Mouse (Mus musculus) cerebellum, postnatal 36 days (tissue): ENCODE results near the gene Ddi2.

ENCODE experiments used
- DNase-seq, 2 experiments: peaks; one replicate each; pipeline ENCODE4 v3.0.0; 2021 to 2022; ENCODE audit warnings: mixed read lengths in 2 of 2

Gene Ddi2

DNA sequence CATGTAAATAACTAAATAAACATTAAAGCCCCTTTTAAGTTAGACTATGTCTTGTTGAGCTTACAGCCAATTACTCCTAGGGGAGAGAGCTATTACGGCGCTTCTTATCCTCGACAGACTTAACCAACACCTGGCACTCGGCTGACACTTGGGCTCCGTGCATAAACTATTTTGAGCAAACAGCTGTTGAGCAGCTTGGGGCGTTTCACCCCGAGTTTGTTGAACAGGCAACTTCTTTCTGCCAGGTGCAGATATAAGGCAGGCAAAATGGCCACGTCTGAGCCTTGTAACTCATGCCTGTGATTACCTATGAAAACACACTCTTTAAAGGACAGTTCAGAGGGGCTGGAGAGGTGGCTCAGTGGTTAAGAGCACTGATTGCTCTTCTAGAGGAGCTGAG lies 14.8 kb upstream of the Ddi2 start:
- no peak for DNase-seq

DNA sequence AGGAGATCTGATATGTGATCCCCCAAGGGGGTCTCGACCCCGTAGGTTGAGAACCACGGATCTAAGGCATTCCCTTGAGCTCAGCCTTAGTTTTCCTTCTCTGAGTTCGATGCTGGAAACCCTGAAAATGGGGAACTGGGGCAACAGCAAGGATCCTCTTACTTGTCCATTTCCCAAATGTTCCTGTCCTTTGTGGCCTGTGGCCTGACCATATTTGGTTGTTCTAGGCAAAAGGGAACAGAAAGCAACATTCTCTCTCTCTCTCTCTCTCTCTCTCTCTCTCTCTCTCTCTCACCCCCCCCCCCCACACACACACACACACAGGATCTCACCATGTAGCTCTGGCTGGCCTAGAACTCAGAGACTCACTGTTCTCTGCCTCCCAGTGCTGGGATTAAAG lies 13.6 kb upstream of the Ddi2 start:
- no peak for DNase-seq

DNA sequence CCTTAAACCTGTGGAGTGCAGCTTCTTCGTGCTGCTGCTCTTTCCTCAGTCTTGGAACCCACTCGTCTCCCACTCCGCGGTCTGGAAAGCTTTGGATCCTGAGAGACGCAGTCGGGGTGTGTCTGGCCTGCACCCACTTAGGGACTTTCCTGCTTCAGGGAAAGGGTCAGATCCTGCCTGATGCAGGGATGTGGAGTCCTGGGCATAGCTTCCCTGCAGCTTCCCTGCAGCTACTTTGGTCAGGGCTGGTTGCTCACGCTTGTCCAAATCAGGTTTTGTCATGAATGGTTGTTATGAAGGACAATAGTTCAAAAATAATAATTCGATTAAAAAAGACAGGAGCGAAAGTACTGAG lies 12.0 kb upstream of the Ddi2 start:
- DNase-seq, result no peak

DNA sequence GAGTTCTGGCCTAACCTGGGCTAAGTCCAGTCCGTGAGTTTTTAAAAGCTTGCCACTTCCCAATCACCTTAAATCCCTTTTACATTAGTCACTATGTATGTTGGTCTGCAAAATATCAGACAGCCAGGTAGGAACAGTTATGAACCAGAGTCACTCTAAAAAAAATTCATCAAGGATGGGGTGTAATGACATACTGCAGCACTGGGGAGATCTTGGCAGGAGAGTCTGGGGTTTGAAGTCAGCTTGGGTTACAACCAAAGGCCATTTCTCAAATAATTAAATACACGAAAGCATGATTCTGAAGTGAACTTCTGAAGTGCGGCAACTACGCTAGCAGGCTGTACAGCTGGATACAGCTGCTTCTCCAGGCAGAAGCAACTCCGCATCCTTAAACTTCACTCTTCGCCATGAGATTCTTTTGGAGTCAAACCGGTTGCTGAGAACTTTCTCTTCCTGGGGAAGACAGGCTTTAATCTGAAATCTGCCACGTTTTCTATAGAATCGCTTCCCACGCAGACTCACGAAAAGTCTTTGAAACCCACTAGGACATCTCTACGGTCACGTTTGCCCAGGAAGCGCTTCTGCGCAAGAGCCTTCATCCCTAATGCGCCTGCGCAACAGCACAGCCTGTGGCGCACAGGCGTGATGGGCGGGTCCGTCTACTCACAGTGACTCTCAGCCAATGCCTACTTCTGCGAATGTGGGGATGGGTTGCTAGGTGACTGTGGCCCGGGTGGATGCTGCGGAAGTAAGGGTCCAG lies 11.4 kb upstream of the Ddi2 start:
- DNase-seq, result peak; percentile 91

DNA sequence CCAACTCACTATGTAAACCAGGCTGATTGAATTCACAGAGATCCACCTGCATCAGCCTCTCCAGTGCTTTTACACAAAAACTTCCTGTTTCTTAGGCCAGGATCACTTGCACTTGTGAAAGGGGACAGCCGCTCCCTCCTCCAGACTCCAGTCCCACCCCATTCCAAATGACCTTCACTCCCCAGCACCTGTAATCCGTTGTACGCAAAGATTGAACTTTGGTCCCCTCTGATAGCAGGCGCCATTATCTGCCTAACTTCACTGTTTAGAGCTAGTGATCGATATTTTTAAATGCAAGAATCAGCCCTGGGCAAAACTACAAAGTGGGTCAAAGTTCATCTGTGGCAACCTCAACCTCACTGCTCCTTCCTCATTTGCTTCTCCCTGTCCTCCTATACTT lies 8.5 kb upstream of the Ddi2 start:
- DNase-seq, result no peak

- DNase-seq, result no peak
Observed at GRCm38 (mm10) chr4:141730401-141730800, 7.2 kb upstream of the Ddi2 start.

DNA sequence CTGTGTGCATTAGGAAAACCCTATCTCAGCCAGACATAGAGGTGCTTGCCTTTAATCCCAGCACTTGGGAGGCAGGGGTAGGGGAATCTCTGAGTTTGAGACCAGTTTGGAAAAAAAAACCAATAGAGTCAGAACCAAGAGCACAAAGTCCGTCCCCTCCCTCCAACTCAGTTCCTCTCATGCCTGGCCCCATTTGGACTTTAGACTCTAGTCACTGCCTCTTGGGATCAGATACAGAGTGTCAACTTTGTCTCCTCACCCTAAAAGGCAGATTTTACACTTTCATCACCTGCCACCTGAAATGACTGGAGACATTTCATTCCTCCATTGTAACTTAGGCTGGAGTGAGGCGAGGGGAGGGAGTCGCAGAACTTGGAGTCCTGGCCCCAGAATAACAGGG lies 6.0 kb upstream of the Ddi2 start:
- no peak for DNase-seq

GRCm38 (mm10) chr4:141725738-141726137 lies 2.5 kb upstream of the Ddi2 start:
- DNase-seq, result no peak

DNA sequence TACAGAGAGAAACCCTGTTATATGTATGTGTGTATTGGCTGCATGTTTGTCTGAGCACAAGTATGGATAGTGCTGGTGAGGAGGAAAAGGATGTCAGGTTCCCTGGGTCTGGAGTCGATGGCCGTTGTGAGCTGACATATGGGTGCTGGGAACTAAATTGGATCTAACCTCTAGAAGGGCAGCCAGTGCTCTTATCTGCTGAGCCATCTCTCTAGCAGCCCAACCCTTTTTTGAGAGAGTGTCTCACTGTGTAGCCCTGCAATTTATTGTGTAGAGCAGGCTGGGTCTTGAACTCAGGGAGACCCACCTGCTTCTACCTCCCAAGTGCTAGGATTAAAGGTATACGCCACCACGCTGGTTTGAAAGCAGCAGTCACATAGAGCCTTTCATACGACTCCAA lies 2.1 kb upstream of the Ddi2 start:
- DNase-seq, result no peak

DNA sequence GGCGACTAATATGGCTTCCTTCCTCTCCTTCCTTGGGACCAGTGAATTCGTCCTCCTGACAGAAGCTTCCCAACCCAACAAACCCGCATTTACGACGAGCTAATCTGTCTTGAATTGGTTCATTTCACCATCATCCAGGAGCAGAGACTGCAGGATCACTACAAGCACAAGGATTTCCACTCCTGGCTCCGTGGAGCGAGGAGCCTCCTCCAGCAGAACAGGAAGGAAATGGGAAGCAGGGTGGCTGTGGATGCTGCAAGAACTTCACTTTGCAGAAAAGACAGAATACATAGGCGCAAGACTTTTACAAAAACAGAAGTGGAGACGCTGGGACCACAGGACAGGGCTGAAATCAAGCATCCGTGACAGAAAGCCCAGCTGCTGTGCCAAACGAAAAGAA lies 1.4 kb upstream of the Ddi2 start:
- DNase-seq, result no peak

GRCm38 (mm10) chr4:141723673-141724068 lies 452 bp upstream of the Ddi2 start:
- no peak for DNase-seq

DNA sequence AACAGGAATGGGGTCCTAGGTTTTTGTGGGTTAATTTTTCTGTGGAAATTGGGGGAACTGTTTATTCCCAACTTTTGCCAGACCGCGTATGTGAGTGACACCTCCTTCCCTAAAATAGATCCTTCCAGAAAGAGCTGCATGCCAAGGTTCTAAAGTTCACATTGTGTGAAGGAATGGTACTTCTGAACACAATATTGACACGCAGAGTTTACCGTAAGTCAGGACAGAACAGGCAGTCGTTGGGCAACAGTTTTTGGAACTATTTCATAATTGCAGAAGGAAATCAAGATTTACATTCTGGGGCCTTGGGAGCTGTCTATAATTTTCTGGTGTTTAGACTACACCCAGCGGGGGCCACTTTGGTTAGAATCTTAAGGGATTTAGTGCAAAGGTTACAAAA lies 1.3 kb downstream of the Ddi2 start:
- DNase-seq, result no peak

DNA sequence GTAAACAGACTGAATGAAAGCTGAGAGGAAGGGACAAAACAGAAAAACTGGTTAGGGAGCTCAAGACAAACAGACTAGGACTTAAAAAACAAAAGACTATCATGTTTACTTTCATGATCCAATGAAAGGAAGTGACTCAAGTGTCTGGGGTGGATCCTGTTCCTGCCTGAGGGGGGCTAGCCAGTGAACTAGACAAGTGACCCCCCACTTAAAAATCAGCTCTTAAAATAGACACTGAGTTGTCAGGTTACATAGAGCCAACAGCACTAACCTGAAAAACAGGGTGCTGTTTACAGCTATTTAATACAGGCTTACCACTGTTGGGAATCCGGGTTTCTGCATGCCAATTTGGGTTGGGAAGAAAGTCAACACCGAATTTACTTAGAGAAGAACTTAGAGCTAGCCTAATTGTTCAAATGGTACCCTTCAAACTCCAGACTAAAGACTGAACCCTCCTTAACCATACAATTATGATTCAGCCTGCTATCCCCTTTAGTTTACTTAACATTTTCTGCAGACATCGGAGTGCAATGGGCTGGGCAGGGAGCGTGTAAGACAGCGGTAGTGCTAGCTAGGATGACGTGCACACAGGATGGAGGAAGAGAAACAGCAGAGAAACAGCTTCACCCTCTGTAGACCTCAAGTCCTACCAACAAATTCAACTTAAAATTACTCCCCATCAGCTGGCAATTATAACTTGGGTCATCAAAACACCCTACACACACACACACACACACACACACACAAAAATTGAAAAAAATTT lies 2.3 kb downstream of the Ddi2 start:
- DNase-seq, result no peak

GRCm38 (mm10) chr4:141719304-141719703 lies 3.9 kb downstream of the Ddi2 start:
- DNase-seq, result no peak

DNA sequence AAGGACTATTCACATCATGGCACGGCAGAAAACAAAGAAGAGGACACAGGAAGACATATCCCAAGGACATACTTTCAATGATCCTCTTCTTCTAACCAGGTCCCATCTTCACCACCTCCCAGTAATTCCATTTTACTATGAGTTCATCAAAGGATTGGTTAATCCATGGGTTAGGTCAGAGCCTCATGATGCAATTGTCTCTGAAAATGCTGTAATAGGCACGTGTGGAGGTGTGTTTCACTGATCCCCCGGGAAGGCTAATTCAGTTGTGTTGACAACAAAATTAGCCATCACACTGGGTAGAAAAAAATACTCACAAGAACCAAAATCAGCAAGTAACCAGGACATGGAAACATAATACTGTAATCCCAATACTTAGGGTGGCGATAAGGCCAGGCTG lies 5.6 kb downstream of the Ddi2 start:
- no peak for DNase-seq

GRCm38 (mm10) chr4:141715027-141715426 lies 8.2 kb downstream of the Ddi2 start:
- no peak for DNase-seq

GRCm38 (mm10) chr4:141713598-141714142 lies 9.5 kb downstream of the Ddi2 start:
- no peak for DNase-seq

DNA sequence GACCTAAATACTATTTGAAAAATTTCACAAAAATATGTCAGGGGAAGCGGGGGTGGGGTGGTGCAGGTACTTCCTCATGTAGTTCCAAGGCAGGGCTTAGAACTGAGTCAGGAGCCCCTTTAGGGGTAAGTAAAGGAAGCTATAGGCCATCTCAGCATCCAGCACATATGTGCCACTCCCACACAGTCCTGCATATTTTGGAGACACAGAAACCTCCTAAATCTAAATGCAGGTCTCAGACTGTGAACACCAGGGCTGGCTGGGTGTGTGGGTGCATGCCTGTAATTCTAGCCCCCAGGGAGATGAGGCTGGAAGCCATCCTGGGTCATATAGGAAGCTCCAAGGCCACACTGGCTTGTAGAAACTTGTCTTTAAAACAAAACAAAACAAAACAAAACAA lies 12.0 kb downstream of the Ddi2 start:
- no peak for DNase-seq

GRCm38 (mm10) chr4:141708971-141709370 lies 14.2 kb downstream of the Ddi2 start:
- no peak for DNase-seq

GRCm38 (mm10) chr4:141708005-141708404 lies 15.2 kb downstream of the Ddi2 start:
- no peak for DNase-seq

DNA sequence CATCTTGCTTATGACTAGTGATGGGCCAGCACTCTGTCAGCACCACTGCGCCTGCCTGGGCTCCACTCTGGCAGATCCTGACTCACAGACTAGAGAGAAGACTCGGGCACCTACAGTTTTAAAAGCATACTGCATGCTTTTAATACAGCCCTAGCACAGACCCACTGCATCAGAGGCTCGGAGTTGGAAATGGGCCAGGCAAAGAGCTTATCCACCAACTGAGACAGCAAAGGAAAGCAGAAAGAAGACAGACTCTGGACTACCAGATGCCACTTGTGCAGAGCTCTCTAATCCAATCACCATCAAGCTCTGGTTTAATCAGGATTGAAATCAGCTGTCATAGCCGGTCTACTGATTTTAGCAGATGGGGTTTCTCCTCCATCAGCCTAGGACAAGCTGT lies 17.9 kb downstream of the Ddi2 start:
- DNase-seq, result no peak

GRCm38 (mm10) chr4:141704625-141705024 lies 18.6 kb downstream of the Ddi2 start:
- no peak for DNase-seq

DNA sequence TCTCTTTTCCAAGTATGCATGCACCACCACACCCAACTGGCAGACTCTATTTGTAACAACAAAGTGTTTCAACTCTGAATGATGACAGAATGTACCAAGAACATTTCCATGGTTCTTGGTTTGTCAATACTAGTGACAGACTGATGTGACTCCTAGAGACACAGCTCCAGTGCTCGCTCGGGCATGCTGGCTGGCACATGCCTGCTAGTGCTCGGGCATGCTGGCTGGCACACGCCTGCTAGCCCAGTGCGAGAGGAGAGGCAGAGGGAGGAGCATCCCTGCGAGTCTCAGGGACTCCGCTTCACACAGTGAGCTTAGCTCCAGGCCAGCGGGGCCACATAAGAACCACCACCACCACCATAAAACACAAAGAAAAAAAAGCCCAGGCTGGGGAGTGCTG lies 28.5 kb downstream of the Ddi2 start:
- DNase-seq, result no peak

DNA sequence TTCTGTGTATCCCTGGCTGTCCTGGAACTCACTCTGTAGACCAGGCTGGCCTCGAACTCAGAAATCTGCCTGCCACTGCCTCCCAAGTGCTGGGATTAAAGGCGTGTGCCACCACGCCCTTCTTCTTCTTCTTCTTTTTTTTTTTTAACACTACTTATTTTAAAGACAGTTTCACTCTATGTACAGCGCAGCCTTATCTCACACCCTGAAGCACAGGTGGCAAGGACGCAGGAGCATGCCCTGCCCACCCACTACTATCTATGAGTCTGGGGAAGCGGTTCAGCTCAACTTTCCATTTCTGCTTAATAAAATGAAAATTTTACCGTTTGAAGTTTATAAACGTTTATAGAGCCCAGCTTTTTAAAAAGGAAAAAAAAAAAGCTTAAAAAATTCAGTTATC lies 34.7 kb downstream of the Ddi2 start:
- DNase-seq, result no peak
